Mouse (Mus musculus) CD4-positive naive resting alpha-beta T cell, adult 76 days (primary cell): Measurements from ENCODE around the gene Zfp748. TPM values are rescaled to one million over a fixed set of nuclear protein-coding genes. Genes with fewer than 3 reads are reported as not detected.

Source experiments
- total RNA-seq: library from RNA; stranded (reverse); gene quantifications from one replicate; pipeline ENCODE4 v1.2.4, GENCODE M21; 2023

The Zfp748 gene
- 12.8 TPM for total RNA-seq

DNA sequence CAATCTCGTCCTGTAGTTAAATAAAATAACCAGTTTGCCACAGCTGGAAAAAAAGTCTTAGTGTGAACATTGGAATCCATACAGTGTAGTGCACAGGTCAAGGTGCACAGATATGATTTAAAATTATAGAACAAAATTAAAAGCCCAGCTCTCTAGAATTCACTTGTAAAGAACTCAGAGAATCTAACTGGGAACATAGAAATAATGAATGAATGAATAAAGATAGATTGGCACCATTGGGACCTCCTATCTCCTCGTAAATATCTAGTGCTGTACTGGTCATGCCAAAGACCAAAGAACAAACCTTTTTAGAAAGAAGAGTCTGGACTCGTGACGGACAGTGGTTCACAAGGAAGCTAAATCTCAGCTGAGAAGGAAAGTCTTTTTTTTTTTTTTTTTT, at the start of gene Zfp748:
Gene Zfp748 (minus strand): TSS at position 101 of the 400 bp plus-strand sequence.

DNA sequence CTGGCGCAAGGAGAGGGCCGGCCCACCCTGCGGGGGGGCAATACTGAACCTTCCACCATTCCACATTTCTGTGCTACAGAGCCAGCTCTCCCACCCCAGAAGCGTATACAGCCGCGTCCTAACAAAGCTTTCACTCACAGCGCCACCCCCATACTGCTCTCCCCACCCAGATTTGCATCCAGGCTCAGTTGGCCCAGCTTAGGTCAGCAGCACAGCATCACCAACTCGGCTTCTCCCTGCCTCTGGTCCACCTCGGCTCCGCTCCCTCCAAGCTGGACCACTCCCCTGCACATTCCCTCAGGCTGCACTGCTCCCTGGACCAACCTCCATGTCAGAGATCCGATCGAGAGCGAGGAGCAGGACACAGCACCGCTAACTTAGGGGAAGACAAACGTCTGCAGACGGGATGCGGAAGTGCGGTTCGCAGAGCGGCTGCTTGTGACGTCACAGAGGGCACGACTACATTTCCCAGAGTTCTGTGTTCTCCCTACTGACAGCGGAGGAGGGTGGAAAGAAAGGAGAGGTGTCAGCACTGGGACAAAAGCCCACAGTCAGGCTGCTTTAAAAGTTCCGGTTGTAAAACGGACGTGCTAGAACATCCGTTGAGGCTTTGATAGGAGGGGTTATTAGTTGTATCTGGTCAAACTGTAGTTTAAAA, 27.7 kb downstream of the Zfp748 start, which contains the start of the genes Gm26965 and Zfp87:
Gene Gm26965 (minus strand): TSS at position 399 of the 658 bp plus-strand sequence.
Gene Zfp87 (minus strand): TSS at position 425 of the 658 bp plus-strand sequence.

DNA sequence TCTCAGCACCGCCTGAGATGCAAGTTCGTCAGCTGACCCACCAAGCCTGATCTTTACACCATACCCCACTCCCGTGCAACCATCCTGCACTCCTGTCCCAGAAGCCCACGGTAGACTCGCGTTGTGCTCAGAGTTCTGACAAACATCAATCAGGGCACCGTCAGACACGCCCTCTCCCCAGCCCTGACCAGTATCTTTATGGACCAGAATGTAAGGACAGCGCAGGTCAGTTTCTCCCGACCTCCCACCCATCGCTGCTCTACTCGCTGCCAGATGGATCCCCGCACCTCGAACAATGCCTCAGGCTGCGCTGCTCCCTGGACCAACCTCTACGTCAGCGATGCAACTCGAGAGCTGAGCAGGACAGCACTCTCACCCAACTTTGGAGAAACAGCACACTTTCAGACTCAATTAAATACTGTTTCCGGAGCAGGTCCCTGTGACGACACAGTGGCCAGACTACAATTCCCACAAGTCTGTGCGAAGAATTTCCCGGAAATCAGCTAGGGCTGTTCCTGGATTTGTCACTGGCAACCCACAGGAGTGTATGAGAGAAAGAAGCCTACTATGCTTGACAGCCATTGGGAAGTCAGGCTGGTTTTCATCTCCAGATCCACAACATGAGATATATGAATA, 53.4 kb downstream of the Zfp748 start, which contains the start of gene Zfp58:
Gene Zfp58 (minus strand): TSS at position 472 of the 636 bp plus-strand sequence.

Other genes starting within 250 kb of the Zfp748 start
- gene Zfp457, start 247.3 kb downstream of the Zfp748 start, total RNA-seq: not detected
- 11.8 TPM for gene Zfp595, start 221.3 kb downstream of the Zfp748 start, total RNA-seq
- not detected for gene Gm28044, start 193.3 kb downstream of the Zfp748 start, total RNA-seq
- 5.2 TPM for gene Zfp953, start 193.2 kb downstream of the Zfp748 start, total RNA-seq
- gene Gm28041, start 178.1 kb downstream of the Zfp748 start, total RNA-seq: 3.9 TPM
- 3.7 TPM for gene Zfp456, start 178.0 kb downstream of the Zfp748 start, total RNA-seq
- gene Zfp429, start 154.0 kb downstream of the Zfp748 start, total RNA-seq: 9.7 TPM
- gene Zfp459, start 132.4 kb downstream of the Zfp748 start, total RNA-seq: 2.2 TPM
- gene Zfp874a, start 102.2 kb downstream of the Zfp748 start, total RNA-seq: 10.8 TPM
- gene Zfp874b, start 69.6 kb downstream of the Zfp748 start, total RNA-seq: 31.5 TPM
- gene Zfp58, start 53.3 kb downstream of the Zfp748 start, total RNA-seq: 10.8 TPM
- gene Gm26965, start 27.7 kb downstream of the Zfp748 start, total RNA-seq: 1.1 TPM
- gene Zfp87, start 27.7 kb downstream of the Zfp748 start, total RNA-seq: 17.1 TPM
- 13.0 TPM for gene Zfp729b, start 55.9 kb upstream of the Zfp748 start, total RNA-seq
- not detected for gene Gm49345, start 83.9 kb upstream of the Zfp748 start, total RNA-seq
- gene Zfp729a, start 84.0 kb upstream of the Zfp748 start, total RNA-seq: 14.7 TPM
- 7.8 TPM for gene Zfp738, start 133.2 kb upstream of the Zfp748 start, total RNA-seq
- gene Zfp65, start 175.3 kb upstream of the Zfp748 start, total RNA-seq: 8.3 TPM
- 4.8 TPM for gene Zfp85, start 201.4 kb upstream of the Zfp748 start, total RNA-seq
- gene Zfp493, start 225.9 kb upstream of the Zfp748 start, total RNA-seq: 1.6 TPM